Mouse (Mus musculus): ENCODE data around the gene Sart3.

GRCm38 (mm10) chr5:113716581-113717388 lies 55.5 kb downstream of the Sart3 start:
- no peak for TF ChIP-seq POLR2A (IDR thresholded peaks at IDR 0.05; ENCODE audit: low read depth, low read length)
- no peak for TF ChIP-seq CTCF (IDR thresholded peaks at IDR 0.05; ENCODE audit: extremely low read depth, insufficient read length, insufficient replicate concordance, low read depth, low read length)

All from small intestine, adult 2 months (tissue).